Mouse (Mus musculus): ENCODE results near the gene Cldn6.

DNA sequence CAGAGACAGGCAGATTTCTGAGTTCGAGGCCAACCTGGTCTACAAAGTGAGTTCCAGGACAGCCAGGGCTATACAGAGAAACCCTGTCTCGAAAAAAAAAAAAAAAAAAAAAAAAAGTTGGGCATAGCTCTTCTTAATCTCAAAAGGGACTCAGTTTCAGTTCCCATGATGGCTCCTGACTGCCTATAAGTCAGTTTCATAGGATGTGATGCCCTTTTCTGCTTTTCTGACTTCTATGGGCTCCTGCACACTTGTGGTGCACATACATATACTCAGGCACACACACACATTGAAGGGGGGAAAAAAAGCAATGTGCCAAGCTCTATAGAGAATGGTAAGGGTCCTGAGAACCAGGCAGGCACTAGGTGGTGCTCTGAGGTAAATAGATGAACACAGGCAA, 25.7 kb upstream of the Cldn6 start:
- no peak for TF ChIP-seq POLR2A (IDR thresholded peaks at IDR 0.05; ENCODE audit: borderline replicate concordance, low read depth, low read length)
- no peak for TF ChIP-seq CTCF (IDR thresholded peaks at IDR 0.05; ENCODE audit: low read depth, low read length)

Measured in bone marrow macrophage, adult 2 months (primary cell).